Mouse (Mus musculus) neural tube, embryonic 13.5 days (tissue): ENCODE measurements at regions not wholly inside any gene's neighbourhood (a gene's known extent, or its start where the extent isn't known, plus 50 kb on each side); places are given as distances from the start of the nearest gene placed in this dataset.

Experiments
- ATAC-seq: fragments of 200-750 bp; cut with Nextera tagmentation; 2 replicates; pipeline ENCODE4 v1.8.0; 2017; ENCODE audit warnings: low read depth, mild to moderate bottlenecking, moderate TSS enrichment, moderate library complexity
- H3K27ac ChIP-seq: fragments of 300-500 bp; sonication (generic); replicated peaks from 2 replicates; pipeline ENCODE4 v1.5.1; 2015; ENCODE audit warnings: moderate library complexity, mild to moderate bottlenecking, inconsistent platforms
- H3K27me3 ChIP-seq: fragments of 300-500 bp; sonication (generic); 2 replicates; pipeline ENCODE4 v1.6.1; 2015; ENCODE audit warnings: mild to moderate bottlenecking, inconsistent platforms
- H3K36me3 ChIP-seq: fragments of 300-500 bp; sonication (generic); 2 replicates; pipeline ENCODE4 v1.6.1; 2015; ENCODE audit warnings: mild to moderate bottlenecking, inconsistent platforms
- H3K4me1 ChIP-seq: fragments of 300-500 bp; sonication (generic); replicated peaks from 2 replicates; pipeline ENCODE4 v1.6.1; 2015; ENCODE audit warnings: inconsistent platforms
- H3K4me2 ChIP-seq: fragments of 300-500 bp; sonication (generic); 2 replicates; pipeline ENCODE4 v1.6.1; 2015; ENCODE audit warnings: inconsistent platforms, mild to moderate bottlenecking, moderate library complexity
- H3K4me3 ChIP-seq: fragments of 300-500 bp; sonication (generic); 2 replicates; pipeline ENCODE4 v1.5.1; 2015; ENCODE audit warnings: mild to moderate bottlenecking, inconsistent platforms
- H3K9ac ChIP-seq: fragments of 300-500 bp; sonication (generic); 2 replicates; pipeline ENCODE4 v1.6.1; 2015; ENCODE audit warnings: moderate library complexity, mild to moderate bottlenecking, inconsistent platforms
- H3K9me3 ChIP-seq: fragments of 300-500 bp; sonication (generic); 2 replicates; pipeline ENCODE4 v1.6.1; 2016; ENCODE audit warnings: inconsistent platforms
- WGBS: fragments of 180-500 bp; shearing (Covaris S2); methylation state at CpG from one replicate; pipeline ENCODE4 v1.1.7; 2015; 5-methylcytosine and 5-hydroxymethylcytosine counted together

DNA sequence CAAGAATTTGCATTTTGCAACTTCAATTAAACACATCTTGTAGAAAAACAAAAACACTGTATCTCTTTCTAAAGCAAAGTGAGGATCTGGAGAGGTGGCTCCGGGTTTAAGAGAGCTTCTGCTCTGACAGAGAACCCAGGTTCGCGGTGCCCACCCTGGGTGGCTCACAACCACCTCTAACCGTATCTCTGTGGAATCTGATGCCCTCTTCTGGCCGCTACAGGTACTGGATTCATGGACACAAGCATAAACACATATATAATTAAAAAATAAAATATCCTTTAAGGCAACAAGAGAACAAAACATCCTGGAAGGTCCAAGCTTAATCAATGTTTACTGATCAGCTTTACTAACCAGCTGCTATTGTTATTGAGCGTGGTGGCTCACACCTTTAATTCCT lies 124.3 kb upstream of the Dock1 start:
- H3K36me3 ChIP-seq = no peaks in the 10 kb centered on the region
- H3K9ac ChIP-seq = no peak overlapping the region
- no peaks in the 10 kb centered on the region for H3K27me3 ChIP-seq
- WGBS = 84% methylated on average over 6 of the region's 6 CpGs
- ATAC-seq = no peak
- H3K27ac ChIP-seq = no peak overlapping the region
- H3K4me2 ChIP-seq = no peak overlapping the region
- H3K9me3 ChIP-seq = no peaks in the 10 kb centered on the region
- peaks cover 9% of the 10 kb centered on the region; the same call in 1 of the 2 replicates for H3K4me1 ChIP-seq
- no peak overlapping the region for H3K4me3 ChIP-seq

DNA sequence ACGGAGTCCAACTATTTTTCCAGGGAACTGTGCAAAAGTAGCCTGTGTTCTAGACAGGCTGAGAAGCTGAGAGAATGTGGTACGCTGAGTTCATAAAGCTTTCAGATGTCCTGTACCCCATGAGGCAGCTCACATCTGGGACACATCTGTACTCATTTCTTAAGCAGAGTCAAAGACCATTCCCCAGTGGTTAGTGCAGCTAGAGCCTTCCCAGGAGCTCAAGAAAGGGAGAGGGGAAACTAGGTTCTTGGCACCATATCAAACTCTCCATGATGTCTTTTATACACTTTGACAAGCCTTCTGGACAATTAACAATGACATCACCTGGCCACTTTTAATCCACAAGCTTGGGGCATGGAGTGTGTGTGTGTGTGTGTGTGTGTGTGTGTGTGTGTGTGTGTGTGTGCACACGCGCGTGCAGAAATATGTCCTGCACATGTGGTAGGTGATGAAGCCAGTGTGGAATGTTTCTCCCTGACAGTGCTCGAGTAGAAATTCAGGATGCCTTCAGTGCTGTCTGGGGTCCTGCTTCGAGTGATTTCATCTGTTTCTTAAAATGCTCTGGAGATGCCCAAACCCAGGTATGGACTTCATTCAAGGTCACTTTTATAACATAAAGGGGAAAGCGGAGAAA lies 121.1 kb upstream of the Dock1 start:
- H3K27ac ChIP-seq = no peak overlapping the region
- no peak for ATAC-seq
- no peak overlapping the region for H3K9ac ChIP-seq
- peaks cover 14% of the 10 kb centered on the region for H3K4me1 ChIP-seq
- no peak overlapping the region for H3K4me3 ChIP-seq
- H3K36me3 ChIP-seq = no peaks in the 10 kb centered on the region
- H3K9me3 ChIP-seq = no peaks in the 10 kb centered on the region
- 90% methylated on average over 8 of the region's 8 CpGs for WGBS
- H3K27me3 ChIP-seq = no peaks in the 10 kb centered on the region
- no peak overlapping the region for H3K4me2 ChIP-seq

DNA sequence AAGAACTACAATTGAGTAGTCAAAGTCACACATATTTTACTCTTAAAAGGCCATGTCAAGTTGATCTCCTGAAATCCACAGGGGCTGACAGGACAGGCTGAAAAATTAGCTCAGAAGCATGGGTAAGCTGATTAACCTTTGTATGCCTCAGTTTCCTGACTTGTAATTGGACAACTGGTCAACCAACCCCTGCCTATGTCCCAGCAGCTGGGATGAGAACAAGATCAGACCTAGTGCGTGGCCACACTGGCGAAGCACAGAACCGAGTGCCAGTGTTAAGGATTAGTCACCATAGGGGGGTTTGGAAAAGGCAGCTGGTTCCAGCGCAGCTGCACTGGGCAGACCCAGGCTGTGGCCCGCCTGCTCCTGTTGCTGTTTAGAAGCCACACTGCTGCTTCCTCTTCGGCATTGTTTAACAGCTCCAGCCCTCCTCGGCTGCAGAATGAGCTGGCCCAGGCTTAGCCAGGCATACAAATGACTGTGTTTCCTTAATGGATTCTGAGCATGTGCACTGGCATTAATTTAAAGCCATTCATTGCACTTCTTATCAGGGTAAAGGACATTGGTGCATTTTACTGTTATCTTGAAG lies 120.1 kb upstream of the Dock1 start:
- H3K4me2 ChIP-seq = no peak overlapping the region

DNA sequence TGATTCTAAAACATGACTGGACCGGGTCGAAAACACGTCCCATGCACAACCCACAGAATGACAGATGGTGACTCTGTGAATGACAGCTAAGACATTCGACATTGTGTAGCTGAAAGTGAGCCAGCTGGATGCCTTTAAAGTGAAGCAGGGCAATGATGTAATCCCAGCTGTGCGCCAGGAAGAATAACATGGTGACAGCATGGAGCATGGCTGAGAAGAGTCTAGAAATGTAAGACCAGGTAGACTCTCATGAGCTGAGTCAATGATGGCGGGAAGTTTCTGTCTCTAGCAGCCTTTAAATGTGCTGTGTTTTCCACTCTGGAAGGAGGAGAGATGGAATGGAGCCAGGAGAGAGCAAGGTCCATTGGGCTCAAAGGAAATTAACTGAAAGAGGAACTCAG lies 118.4 kb upstream of the Dock1 start:
- no peak for ATAC-seq
- no peaks in the 10 kb centered on the region for H3K36me3 ChIP-seq
- H3K27ac ChIP-seq = no peak overlapping the region
- peaks cover 14% of the 10 kb centered on the region for H3K4me1 ChIP-seq
- no peak overlapping the region for H3K9ac ChIP-seq
- H3K4me3 ChIP-seq = no peak overlapping the region
- 61% methylated on average over 6 of the region's 6 CpGs for WGBS
- no peaks in the 10 kb centered on the region for H3K27me3 ChIP-seq
- no peak overlapping the region for H3K4me2 ChIP-seq
- no peaks in the 10 kb centered on the region for H3K9me3 ChIP-seq

More for the DNA sequence above, 120.1 kb upstream of the Dock1 start:
- WGBS = 43% methylated on average over 7 of the region's 7 CpGs
- ATAC-seq = peak; percentile 85; the same call in 1 of the 2 replicates
- H3K27me3 ChIP-seq = no peaks in the 10 kb centered on the region
- no peak overlapping the region for H3K4me3 ChIP-seq
- no peaks in the 10 kb centered on the region for H3K36me3 ChIP-seq
- H3K4me1 ChIP-seq = peaks cover 14% of the 10 kb centered on the region
- no peak overlapping the region for H3K9ac ChIP-seq
- H3K9me3 ChIP-seq = no peaks in the 10 kb centered on the region
- H3K27ac ChIP-seq = peak overlapping the region; percentile 43

DNA sequence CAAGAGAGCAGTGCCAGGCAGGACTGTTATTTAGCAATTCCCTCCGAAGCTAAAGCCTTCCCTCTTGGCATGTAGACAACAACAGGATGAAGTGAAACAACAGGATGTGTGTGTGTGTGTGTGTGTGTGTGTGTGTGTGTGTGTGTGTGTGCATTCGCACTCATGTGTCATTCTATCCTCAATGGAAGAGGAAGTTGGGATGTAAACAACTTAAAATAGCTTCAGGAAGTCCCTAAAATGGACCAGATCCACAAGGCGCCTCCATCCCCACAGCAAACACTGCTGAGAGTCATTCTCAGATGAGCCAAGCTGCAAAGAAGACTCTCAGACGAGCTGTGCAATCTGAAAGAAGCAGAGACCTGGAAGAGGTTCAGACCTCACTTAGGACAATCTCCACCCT lies 114.4 kb upstream of the Dock1 start:
- Histone ChIP-seq H3K27ac (no peak overlapping the region), H3K4me1 (peaks cover 5% of the 10 kb centered on the region; the same call in 1 of the 2 replicates), H3K9ac (no peak overlapping the region), H3K4me2 (no peak overlapping the region), H3K9me3 (0 out of 2 replicates have a peak, but pooled peaks cover 5% of the 10 kb centered on the region), H3K4me3 (no peak overlapping the region), H3K27me3 (no peaks in the 10 kb centered on the region), H3K36me3 (no peaks in the 10 kb centered on the region)
- ATAC-seq = no peak
- WGBS = 75% methylated on average over 4 of the region's 4 CpGs

DNA sequence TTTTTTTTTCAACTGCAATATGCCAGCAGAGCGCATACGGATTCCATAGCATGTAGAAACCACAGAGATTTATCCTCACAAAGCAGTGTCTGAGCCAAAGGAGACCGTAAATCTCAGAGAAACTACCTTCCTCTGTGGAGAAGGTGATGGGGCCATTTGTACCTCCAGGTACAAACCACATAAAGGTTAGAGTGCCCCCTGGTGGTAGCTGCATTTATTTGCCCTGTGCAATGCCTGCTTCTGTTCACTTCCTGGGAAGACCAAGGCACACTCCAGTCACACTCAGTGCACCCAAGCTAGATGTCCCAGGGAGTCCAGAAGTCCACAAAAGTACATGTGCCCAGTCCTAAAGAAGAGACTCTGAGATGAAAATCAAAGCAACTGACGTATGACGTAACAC lies 104.1 kb upstream of the Dock1 start:
- no peak overlapping the region for H3K4me3 ChIP-seq
- no peak overlapping the region for H3K9ac ChIP-seq
- no peaks in the 10 kb centered on the region for H3K27me3 ChIP-seq
- ATAC-seq = no peak
- no peak overlapping the region for H3K27ac ChIP-seq
- H3K9me3 ChIP-seq = peaks cover 4% of the 10 kb centered on the region; the same call in 1 of the 2 replicates
- H3K36me3 ChIP-seq = no peaks in the 10 kb centered on the region
- no peaks in the 10 kb centered on the region for H3K4me1 ChIP-seq
- WGBS = 59% methylated on average over 5 of the region's 5 CpGs
- no peak overlapping the region for H3K4me2 ChIP-seq

DNA sequence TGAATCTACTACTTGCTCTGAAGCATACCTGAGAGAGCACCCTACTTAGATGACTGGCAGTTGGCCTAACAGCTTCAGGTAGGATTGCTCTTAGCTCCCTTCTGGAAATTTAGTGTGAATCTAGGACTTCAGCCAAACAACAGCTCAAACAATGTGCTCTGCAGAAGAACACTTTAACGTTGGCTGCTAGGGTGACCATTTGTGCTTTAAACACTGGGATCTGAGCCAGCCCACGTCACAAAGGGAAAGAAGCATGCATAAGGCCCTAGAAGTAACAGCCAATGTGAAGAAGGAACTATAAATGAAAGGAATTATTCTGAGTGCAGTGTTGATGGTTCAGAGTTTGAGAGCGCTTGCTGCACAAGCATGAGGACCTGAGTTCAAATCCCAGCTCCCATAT lies 101.2 kb upstream of the Dock1 start:
- no peak overlapping the region for H3K4me3 ChIP-seq
- H3K27me3 ChIP-seq = no peaks in the 10 kb centered on the region
- peaks cover 4% of the 10 kb centered on the region; the same call in 1 of the 2 replicates for H3K9me3 ChIP-seq
- H3K4me1 ChIP-seq = no peaks in the 10 kb centered on the region
- no peak overlapping the region for H3K9ac ChIP-seq
- no peak overlapping the region for H3K27ac ChIP-seq
- ATAC-seq = no peak
- H3K36me3 ChIP-seq = no peaks in the 10 kb centered on the region
- WGBS = 79% methylated on average over 3 of the region's 3 CpGs
- no peak overlapping the region for H3K4me2 ChIP-seq

DNA sequence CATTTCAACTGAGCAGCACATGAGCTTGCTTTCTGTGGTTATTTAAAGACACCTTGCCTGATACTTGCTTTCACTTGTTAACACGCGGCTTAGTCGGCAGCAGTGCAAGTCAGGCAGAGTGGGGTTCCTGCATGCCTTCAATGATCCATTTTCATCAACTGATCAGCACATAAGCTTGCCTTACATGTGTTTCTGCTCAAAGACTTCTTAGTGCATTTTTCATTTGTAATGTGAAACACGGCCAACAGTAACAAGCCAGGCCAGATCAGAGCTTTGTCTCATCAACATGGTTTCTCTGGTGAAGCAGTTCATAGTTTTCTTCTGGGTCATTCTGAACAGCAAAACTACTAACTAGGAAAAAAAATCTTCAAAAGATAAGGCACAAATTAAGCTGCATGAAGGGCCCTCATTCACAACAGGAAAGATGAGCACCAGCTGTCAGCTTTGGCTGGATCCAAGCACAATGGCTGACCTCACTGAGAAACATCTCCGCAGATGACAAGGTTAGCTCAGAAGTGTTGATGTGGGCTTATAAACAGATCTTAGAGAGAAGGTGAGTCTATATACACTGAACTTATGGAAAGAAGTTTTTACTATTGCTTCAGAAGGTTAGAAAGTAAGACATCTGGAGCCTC lies 100.2 kb upstream of the Dock1 start:
- Histone ChIP-seq H3K27me3 (no peaks in the 10 kb centered on the region), H3K4me2 (no peak overlapping the region), H3K27ac (no peak overlapping the region), H3K9ac (no peak overlapping the region), H3K4me1 (no peaks in the 10 kb centered on the region), H3K36me3 (no peaks in the 10 kb centered on the region), H3K4me3 (no peak overlapping the region), H3K9me3 (peaks cover 4% of the 10 kb centered on the region; the same call in 1 of the 2 replicates)
- 89% methylated on average over 5 of the region's 5 CpGs for WGBS
- ATAC-seq = no peak

DNA sequence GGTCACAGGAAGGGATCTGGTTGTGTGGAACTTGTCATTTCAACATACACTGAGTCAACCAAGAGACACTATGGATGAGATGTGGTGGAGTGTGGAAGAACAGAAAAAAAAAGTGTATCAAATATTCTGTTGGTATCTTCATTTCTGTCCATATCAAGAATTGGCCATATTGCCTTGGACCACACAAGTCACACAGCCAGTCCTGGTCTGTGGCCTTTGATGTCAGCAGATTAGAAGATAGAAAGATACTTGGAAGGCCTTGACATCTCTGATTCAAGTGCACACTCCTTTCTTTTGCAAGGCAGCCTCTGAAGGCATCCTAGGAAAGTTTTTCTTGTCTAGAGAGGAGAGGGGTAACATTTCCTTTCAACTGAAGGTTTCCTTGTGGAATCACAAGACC lies 88.7 kb upstream of the Dock1 start:
- Histone ChIP-seq H3K27ac (no peak overlapping the region), H3K27me3 (no peaks in the 10 kb centered on the region), H3K4me1 (no peaks in the 10 kb centered on the region), H3K4me3 (no peak overlapping the region), H3K9ac (no peak overlapping the region), H3K36me3 (no peaks in the 10 kb centered on the region), H3K9me3 (no peaks in the 10 kb centered on the region), H3K4me2 (no peak overlapping the region)
- no peak for ATAC-seq

DNA sequence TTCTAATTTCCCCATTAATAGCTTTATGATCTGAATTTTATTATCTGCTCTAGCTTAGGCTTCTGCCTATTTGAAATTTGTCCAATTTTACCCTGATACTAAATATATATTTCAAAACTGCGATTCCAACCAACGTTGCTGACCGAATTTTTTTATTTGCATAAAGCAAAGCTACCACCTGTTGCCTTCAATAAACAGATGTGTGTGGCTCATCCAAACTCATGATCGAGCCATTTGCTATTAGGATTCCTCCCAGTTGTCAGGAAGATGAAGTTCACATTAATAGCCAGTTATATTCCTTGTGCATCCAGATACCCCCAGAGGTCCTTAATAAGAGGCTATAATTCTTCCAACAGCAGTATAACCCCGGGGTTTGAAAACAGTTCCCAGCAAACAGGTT lies 85.0 kb upstream of the Dock1 start:
- no peak overlapping the region for H3K27ac ChIP-seq
- no peak for ATAC-seq
- WGBS = 73% methylated on average over 5 of the region's 5 CpGs

DNA sequence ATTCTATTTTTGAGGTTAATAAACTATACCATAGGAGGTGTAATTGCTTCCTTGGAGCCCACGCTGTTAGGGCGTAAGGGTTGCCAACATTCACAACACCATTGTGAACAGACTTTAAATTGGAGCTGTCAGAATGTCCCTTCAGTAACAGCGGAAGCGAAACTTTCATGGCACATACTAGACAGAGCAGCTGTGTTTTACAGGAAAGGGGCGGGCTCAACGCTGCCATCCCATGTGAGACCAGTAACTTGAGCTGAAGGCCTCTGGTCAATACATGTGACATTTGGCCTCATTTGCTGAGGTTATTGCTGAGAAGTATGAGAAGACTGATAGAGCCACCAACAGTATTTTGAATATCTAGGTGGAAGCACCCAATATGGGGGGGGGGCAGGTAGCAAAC lies 83.5 kb upstream of the Dock1 start:
- 87% methylated on average over 6 of the region's 6 CpGs for WGBS
- Histone ChIP-seq H3K9ac (no peak overlapping the region), H3K36me3 (no peaks in the 10 kb centered on the region), H3K4me1 (no peaks in the 10 kb centered on the region), H3K27me3 (no peaks in the 10 kb centered on the region), H3K27ac (no peak overlapping the region), H3K9me3 (no peaks in the 10 kb centered on the region), H3K4me2 (no peak overlapping the region), H3K4me3 (no peak overlapping the region)
- no peak for ATAC-seq

More for the DNA sequence above, 85.0 kb upstream of the Dock1 start:
- no peaks in the 10 kb centered on the region for H3K36me3 ChIP-seq
- no peaks in the 10 kb centered on the region for H3K9me3 ChIP-seq
- H3K9ac ChIP-seq = no peak overlapping the region
- no peak overlapping the region for H3K4me3 ChIP-seq
- H3K27me3 ChIP-seq = no peaks in the 10 kb centered on the region
- H3K4me2 ChIP-seq = no peak overlapping the region
- H3K4me1 ChIP-seq = no peaks in the 10 kb centered on the region

DNA sequence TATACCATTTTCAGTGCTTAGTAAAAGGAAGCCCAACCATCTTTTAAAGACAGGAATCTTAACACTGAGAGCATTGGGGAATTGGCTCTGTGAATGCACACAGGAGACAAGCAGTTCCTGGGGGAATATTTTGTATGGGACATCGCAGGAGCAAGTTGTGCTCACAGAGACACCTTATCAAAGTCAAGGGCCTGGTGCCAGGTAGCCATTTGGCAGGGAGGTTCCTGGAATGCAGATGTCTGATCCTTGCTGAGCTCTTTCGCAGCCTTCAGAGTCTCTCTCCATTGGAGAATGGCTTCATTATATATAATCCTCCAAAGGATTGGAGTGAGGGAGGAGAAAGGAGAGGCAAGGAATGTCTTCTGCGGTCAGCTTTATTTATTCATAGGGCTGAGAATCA lies 62.6 kb upstream of the Dock1 start:
- Histone ChIP-seq H3K4me1 (peaks cover 39% of the 10 kb centered on the region), H3K36me3 (no peaks in the 10 kb centered on the region), H3K4me3 (no peak overlapping the region), H3K4me2 (no peak overlapping the region), H3K27ac (no peak overlapping the region), H3K9ac (no peak overlapping the region), H3K9me3 (no peaks in the 10 kb centered on the region), H3K27me3 (0 out of 2 replicates have a peak, but pooled peaks cover 4% of the 10 kb centered on the region)
- ATAC-seq = no peak
- WGBS = 69% methylated on average over 3 of the region's 3 CpGs
